Mouse (Mus musculus) lung, adult 18-20 months (tissue): ENCODE measurements at regions not wholly inside any gene's neighbourhood (a gene's known extent, or its start where the extent isn't known, plus 50 kb on each side); places are given as distances from the start of the nearest gene placed in this dataset.
A peak's percentile ranks its signal among the peaks of the same experiment; 100 is the strongest.

Source experiments
- DNase-seq, 2 experiments: peaks; one replicate each; pipeline ENCODE4 v3.0.0; 2022; ENCODE audit warnings: mixed read lengths in 2 of 2

DNA sequence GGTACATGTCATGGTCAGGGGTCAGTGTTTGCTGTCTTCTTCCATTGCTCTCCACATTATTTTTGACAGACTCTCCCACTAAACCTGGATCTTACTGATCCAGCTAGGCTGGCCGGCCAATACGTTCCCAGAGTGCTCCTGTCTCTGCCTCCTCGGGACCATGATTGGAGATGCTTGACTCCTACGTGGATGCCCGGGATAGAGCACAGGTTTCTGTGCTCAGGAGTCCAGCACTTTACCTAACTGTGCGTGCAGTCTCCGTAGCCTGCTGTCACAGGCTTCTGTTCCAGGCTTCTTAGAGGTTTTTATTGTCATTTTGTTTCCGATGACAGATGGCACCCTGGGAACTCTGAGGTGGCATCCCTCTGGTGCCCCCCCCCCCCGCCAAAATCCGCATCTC, 232.4 kb downstream of the Maf start:
- DNase-seq: no peak

DNA sequence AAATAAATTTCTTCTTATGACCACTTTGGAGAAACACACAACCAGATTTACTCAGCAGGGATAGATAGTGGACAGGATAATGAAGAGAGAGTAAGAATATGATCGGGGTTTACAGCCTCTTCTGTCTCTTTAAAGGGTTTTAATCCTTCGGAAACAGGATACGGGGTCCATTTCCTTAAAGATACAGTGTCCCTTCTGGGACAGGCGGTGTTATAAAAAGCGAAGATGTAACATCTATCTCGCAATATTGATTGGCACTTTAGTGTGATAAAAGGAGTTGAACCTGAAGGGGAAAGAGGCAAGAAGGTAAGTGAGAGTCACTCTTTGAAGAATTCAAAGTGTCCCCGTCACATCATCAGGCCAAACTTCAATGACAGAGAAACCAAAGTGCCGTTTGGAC, 233.6 kb downstream of the Maf start:
- no peak for DNase-seq

DNA sequence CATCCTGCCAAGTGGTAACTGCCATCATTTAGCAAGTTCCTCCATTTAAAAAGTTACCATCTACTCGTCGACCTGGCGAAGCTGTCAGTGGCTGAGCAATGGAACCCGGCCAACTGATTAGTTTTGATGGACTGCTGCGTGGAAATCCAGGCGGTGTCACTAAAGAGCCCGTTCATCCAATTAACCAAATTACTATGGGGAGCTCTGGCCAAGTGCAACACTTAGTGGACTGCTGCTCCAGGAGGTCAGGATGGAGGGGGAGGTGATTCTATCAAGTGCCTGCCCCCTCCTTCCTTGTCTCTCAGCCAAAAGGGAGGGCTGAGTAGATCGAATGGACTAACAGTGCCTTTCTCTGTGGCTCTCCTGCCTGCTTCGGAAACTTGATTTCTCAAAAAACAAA, 241.0 kb downstream of the Maf start:
- peak in 1 of 2 experiments; percentile 19 for DNase-seq

DNA sequence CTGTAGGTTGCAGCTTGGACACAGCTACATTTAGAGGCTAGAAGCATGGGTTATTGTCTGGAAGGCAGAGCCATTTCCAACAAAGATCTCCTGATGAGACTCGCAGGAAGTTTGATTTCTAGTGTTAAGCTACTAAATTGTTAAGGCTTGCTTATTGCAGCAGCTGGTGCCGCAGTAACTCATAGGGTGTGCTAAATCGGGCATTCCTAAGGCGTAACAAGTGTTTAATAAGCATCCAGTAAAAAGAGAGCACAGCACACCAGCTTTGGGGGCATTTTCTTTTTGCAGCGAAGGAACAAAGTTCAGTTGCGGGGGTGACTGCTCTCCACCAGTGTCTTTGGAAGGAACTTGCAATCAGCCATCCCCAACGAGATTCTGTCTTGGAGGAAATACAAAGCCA, 241.5 kb downstream of the Maf start:
- DNase-seq: no peak

- peak in 1 of 2 experiments; percentile 7 for DNase-seq
Measured at GRCm38 (mm10) chr8:115462657-115463056, 244.9 kb downstream of the Maf start.

DNA sequence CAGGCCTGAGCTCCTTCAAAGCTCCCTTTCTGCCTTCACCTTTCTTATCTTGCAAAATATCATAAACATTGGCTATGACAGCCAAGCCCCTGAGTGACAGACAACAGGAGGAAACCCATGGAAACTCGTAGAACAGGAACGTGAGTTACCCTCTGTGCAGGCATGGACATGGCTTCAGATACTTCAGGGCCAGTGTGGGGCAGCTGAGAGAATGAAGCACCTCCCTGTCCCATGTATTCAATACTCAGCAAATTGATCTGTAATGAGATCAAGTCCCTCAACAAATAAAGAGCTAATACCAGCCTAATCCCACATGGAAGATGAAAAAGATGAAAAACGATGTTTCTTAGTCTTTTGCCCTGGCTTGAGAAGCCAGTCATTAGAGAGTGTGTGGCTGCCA, 249.5 kb downstream of the Maf start:
- DNase-seq: no peak

GRCm38 (mm10) chr8:115450789-115451188, 256.8 kb downstream of the Maf start:
- no peak for DNase-seq

GRCm38 (mm10) chr8:115448367-115448766, 259.2 kb downstream of the Maf start:
- DNase-seq: no peak

- DNase-seq: no peak
Measured at GRCm38 (mm10) chr8:115444519-115444918, 263.1 kb downstream of the Maf start.

GRCm38 (mm10) chr8:115441943-115442550, 265.5 kb downstream of the Maf start:
- DNase-seq: no peak

- DNase-seq: no peak
Measured at GRCm38 (mm10) chr8:115441323-115441722, 266.3 kb downstream of the Maf start.

- peak in 1 of 2 experiments; percentile 8 for DNase-seq
Measured at GRCm38 (mm10) chr8:115440151-115440550, 267.4 kb downstream of the Maf start.

DNA sequence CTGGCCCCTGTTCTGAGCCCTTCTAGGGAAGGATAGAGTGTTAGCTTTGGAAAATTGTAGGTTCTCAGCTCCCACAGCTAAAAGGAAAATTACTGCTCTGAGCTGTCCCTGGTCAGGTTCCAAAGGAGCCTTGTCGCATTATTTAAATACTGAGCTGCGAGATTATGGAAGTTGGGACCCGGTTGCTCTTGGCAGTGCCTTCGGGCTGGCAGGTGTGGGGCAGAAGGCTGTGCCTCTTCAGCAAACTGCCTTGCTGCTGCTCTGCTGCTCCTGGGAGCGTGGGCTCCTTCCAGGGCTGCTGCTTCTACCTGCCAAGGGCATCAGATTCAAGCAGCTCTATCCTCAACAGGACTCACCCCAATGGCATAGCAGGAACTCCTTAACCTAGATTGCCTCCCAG, 268.1 kb downstream of the Maf start:
- DNase-seq: no peak

- no peak for DNase-seq
Measured at GRCm38 (mm10) chr8:115437956-115438355, 269.6 kb downstream of the Maf start.

DNA sequence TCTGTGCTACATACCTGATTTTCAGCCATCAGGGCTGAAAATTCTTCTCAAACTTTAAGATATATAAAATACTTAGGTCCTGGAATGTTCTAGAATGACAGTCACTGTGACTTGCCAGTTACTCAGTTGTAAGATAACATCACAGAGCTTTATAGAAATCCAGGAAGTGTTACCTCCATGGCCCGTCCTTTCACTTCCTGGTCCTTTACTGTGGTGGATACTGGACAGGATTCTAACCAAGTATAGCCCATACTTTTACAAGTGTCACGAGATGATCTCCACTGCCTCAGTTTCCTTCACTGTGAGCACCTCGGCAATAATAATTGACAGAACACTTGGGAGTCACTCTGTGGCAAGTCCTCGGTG, 271.3 kb downstream of the Maf start:
- no peak for DNase-seq

DNA sequence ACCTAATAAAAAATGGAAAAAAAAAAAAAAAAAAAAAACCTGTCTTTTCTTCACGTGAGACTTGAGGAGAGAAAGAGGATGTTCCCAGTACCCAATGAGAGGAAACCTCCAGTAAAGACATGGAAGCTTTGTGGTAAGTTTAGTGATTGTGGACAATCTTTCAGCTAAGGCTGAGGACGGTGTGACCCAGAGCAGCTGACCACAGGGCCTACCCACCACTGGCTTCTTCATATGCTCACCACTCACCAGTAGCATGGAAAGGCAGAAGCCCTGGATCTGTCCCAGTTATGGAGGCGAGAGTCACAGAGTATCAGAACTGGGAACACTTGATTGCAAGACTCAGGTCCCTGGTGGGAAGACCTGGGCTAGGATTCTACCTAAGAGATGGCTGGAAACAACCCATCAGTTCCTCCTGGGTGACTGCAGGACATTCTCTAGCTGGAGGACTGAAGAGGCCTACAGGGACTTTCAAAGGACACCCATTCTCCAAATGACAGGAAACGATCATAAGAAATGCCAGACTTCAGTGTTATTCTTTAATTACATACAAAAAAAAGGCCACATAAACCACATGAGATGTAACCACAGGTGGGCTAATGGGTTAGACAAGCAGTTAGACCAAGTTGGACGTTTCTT, 271.8 kb downstream of the Maf start:
- no peak for DNase-seq

- no peak for DNase-seq
Measured at GRCm38 (mm10) chr8:115432396-115433040, 275.1 kb downstream of the Maf start.

GRCm38 (mm10) chr8:115430793-115431192, 276.8 kb downstream of the Maf start:
- DNase-seq: no peak

DNA sequence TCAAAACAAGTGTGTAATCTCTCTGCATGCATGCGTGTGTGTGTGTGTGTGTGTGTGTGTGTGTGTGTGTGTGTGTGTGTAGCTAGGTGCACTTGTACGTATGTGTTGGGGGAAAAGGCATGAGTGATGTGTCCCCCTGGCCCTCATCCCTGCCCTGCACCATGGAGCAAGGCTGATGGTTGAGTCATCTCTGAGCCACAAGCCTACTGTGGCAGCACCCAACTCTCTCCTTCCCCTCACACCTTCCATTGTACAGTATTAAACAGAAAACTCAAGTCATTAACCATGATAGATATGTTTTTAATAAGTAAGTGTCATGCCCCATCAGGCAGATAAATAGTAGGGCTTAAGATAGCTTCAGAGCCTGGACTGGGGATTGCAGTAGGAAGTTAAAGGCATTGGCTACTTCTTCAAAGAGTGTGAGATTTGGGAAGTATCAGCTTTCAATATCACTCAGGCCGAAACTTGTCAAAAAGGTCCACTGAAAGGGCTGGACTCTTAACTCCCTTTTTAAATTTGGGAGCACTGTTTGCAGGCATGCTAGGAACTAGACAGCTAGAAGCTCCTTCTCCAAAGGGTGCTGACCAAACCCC, 278.2 kb downstream of the Maf start:
- no peak for DNase-seq

DNA sequence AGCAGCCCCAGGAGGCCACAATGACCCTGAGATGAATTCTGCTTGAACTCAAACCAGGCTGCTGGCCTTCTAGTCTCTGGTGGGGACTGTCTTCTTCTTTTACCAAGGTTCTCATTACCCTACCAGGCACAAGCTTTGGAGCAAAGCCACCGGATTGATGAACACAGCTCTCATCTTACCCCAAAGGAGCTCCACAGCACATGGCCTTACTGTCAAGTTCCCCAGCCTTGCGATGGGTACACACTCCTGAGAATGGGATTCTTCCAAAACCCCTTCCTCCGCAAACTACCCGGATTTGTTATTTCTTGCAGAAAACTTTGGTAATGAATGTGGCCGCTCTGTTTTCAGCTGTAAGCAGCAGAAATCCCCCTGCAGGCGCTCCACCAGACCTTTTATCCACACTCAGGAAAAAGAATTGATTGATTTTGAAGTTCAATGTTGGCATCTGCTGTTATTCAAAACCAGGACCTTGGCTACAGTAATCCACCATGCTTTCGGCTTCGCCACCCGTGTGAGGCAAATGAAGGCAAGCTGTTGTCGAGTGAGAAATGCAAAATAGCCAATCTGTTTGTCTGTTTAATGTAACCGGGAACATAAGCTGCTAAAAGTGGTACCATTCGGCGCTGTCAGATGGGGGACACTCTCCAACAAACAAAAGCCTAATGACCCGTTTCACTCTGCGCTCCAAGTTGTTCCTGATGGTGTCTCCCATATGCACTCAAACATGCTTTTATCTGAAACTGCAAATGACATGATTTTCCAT, 278.9 kb downstream of the Maf start:
- no peak for DNase-seq

DNA sequence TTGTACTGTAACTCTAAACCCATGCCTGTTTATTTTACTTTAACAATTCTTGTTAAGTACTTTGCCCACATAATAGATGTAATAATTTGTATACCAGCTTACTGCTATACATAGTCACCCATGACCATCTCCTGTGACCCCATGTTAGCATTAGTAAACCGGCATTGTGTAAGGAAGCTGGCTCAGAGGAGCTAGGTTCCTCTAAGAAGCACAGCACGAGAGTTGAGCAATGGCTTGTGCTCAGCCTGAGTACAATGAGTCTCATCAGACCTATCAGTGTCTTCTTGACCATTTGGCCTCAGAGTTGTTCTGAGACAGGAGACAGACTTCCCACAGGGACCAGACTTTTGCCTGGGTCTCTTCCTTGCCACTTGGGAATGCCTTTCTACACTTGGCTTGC, 279.6 kb downstream of the Maf start:
- peak in 1 of 2 experiments; percentile 3 for DNase-seq

GRCm38 (mm10) chr8:115427490-115427889, 280.1 kb downstream of the Maf start:
- no peak for DNase-seq

DNA sequence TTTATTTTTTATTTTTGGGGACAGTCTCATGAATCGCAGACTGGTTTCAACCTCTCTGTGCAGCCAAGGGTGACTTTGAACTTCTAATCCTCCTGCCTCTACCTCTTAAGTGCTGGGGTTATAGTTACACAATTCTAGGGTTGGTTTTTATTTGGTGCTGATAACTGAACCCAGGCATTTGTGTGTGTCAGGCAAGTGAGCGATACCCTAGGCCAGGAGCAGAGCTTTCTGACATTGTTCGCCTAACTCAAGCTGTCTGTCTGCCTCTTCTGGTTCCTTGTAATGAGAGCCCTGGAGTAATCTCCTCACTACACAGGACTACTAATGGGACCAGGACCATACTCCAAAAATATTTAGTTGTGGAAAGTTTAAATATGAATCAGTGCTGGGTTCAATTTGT, 281.1 kb downstream of the Maf start:
- DNase-seq: no peak
